Mouse (Mus musculus): ENCODE measurements at regions not wholly inside any gene's neighbourhood (a gene's known extent, or its start where the extent isn't known, plus 50 kb on each side); places are given as distances from the start of the nearest gene placed in this dataset.

GRCm38 (mm10) chr5:133806891-133807290 lies 292.6 kb upstream of the Castor2 start:
- no peak for TF ChIP-seq CTCF (IDR thresholded peaks at IDR 0.05; ENCODE audit: extremely low read depth, insufficient read depth, insufficient read length, insufficient replicate concordance)
- no peak for TF ChIP-seq POLR2A (IDR thresholded peaks at IDR 0.05; ENCODE audit: low read depth, low read length)
